Mouse (Mus musculus) ES-Bruce4 (cell line): ENCODE results near the gene Csad. TPM values are rescaled to one million over a fixed set of nuclear protein-coding genes. Genes with fewer than 3 reads are reported as not detected.

Experiments
- H3K27ac ChIP-seq: 2 replicates; pipeline ENCODE4 v1.5.1; 2012; ENCODE audit warnings: low read length, inconsistent platforms; ENCODE audit not compliant: insufficient read depth
- H3K27me3 ChIP-seq: 2 replicates; pipeline ENCODE4 v1.6.1; 2012; ENCODE audit warnings: mild to moderate bottlenecking, low read length, inconsistent platforms; ENCODE audit not compliant: control insufficient read depth, poor library complexity, insufficient read depth, severe bottlenecking
- H3K36me3 ChIP-seq: 2 replicates; pipeline ENCODE4 v1.6.1; 2012; ENCODE audit warnings: inconsistent platforms, mild to moderate bottlenecking, low read length, moderate library complexity; ENCODE audit not compliant: control insufficient read depth, poor library complexity, insufficient read depth, severe bottlenecking
- H3K4me1 ChIP-seq: one replicate; pipeline ENCODE4 v1.8.1; 2011; ENCODE audit warnings: low read length; ENCODE audit not compliant: control insufficient read depth, insufficient read depth
- H3K4me3 ChIP-seq: 2 replicates; pipeline ENCODE4 v1.5.1; 2011; ENCODE audit warnings: low read depth, mild to moderate bottlenecking, low read length
- H3K9ac ChIP-seq: 2 replicates; pipeline ENCODE4 v1.6.1; 2012; ENCODE audit warnings: low read depth, mild to moderate bottlenecking, inconsistent platforms; ENCODE audit not compliant: poor library complexity, severe bottlenecking
- H3K9me3 ChIP-seq: replicated peaks from 2 replicates; pipeline ENCODE4 v1.6.1; 2012; ENCODE audit warnings: mild to moderate bottlenecking, low read length, inconsistent platforms; ENCODE audit not compliant: control insufficient read depth, poor library complexity, insufficient read depth, severe bottlenecking
- CTCF ChIP-seq: IDR thresholded peaks from one replicate; pipeline ENCODE4 v1.8.1; 2011; ENCODE audit warnings: low read depth, low read length
- EP300 ChIP-seq: IDR thresholded peaks from 2 replicates; pipeline ENCODE4 v1.6.1; 2011; ENCODE audit warnings: low read depth, low read length; ENCODE audit not compliant: insufficient read depth
- POLR2A ChIP-seq: IDR thresholded peaks from one replicate; pipeline ENCODE4 v1.8.1; 2011; ENCODE audit warnings: low read length; ENCODE audit not compliant: insufficient read depth
- polyA plus RNA-seq: library from polyadenylated mRNA; stranded (reverse); fragments of >200 nt; gene quantifications from 2 replicates; pipeline ENCODE4 v1.2.4, GENCODE M21; 2011; ENCODE audit warnings: low read depth; ENCODE audit not compliant: missing spikeins, insufficient read depth, insufficient read length

Gene Csad
- polyA plus RNA-seq, 1 experiment = 17.8 TPM

DNA sequence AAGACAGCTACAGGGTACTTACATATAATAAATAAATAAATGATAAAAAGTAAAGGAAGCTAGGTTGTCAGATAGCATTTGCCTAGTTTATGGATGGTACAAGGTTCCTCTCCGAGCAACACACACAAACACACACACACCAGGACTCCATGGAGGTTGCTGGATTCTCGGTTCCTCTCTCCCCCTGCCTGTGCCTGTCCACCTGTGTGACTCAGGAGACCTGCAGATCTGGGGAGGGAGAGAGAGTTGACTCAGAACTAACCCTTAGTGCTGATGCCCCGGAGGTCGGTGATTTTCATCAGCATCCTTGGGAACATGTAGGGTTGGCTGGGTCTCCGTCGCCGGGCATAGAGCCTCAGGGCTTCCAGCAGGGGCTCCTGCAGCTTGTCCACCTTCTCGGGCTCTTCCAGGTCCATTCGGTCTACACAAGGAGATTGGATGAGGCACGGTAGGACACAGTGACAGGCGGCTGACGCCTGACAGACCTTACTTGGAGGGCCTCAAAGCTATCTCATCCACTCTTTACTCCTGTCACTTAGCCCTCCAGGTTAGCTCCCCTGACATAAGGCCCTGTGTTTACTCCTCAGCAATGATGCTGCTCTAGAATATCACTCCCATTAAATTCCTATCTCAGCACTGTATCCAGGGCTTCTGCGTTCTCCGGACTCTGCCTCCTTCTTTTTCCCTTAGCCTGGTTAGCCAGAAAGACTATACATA is 34.2 kb upstream of the Csad start:
- no peak overlapping the region for H3K4me3 ChIP-seq
- H3K4me1 ChIP-seq = peaks cover 10% of the 10 kb centered on the region
- H3K36me3 ChIP-seq = peaks cover 13% of the 10 kb centered on the region
- H3K9me3 ChIP-seq = no peaks in the 10 kb centered on the region
- no peaks in the 10 kb centered on the region for H3K27me3 ChIP-seq
- no peak for TF ChIP-seq CTCF
- no peak for TF ChIP-seq POLR2A
- TF ChIP-seq EP300 = no peak
- no peak overlapping the region for H3K9ac ChIP-seq
- H3K27ac ChIP-seq = 0 out of 2 replicates have a peak overlapping the region, but pooled peaks have one; percentile 10

DNA sequence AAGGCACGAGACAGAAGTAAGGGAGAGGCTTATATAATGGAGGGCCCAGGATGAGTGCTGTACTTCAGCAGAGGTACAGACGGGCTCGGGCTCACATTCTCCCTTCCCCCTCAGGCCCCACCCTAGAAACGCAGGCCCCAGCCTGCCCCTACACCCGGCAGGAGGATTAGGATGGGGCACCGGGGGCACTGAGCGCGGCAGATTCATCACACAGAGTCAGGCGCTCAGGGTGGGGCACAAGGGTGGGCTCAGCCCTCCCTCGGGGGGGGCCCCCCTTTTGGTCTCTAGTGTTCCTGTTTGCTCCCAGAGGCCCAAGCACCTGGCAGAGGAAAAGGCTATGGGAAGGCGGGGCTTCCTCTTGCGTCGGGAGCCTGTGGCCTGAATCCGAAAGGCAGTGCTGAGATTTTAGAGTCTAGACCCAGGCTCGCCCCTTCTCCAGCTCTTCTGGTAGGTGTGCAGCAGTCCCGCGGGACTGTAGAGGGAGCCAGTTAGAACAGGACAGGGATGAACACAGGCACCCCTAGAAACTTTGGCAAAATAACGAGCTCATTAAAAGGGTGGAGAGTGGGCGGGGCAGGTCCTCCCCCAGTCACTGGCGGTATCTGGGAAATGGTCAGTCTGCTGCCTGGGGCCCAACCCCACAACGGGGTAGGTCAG is 31.0 kb upstream of the Csad start:
- peak overlapping the region; percentile 26 for H3K9ac ChIP-seq
- H3K4me3 ChIP-seq = peak overlapping the region; percentile 36
- H3K36me3 ChIP-seq = peaks cover 13% of the 10 kb centered on the region

DNA sequence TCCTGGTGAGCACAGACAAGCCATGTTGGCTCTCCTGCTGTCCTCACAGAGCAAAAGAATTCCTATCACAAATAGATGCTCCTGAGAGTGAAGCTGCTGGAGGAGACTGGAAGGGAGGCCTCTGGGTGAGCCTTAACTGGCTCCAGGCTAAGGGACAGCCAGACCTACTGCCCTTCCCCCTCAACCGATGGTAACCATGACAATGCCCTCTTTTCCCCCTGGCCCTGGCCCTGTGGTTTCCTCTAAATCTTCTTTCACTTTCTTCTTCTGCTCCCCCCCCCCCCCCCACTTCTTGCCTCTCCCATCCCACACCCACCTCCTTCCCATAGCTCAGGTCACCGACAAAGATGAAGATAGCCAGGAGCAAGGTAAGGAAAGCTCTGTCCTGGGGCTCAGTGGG is 29.4 kb upstream of the Csad start:
- no peak overlapping the region for H3K9ac ChIP-seq
- TF ChIP-seq POLR2A = no peak
- TF ChIP-seq EP300 = 0 out of 2 replicates have a peak, but pooled peaks have one; percentile 26
- peaks cover 11% of the 10 kb centered on the region for H3K4me1 ChIP-seq
- H3K9me3 ChIP-seq = no peaks in the 10 kb centered on the region
- no peaks in the 10 kb centered on the region for H3K27me3 ChIP-seq
- peak overlapping the region; percentile 86; the same call in 1 of the 2 replicates for H3K27ac ChIP-seq
- no peak overlapping the region for H3K4me3 ChIP-seq
- H3K36me3 ChIP-seq = peaks cover 13% of the 10 kb centered on the region

More for the DNA sequence above, 31.0 kb upstream of the Csad start:
- Histone ChIP-seq H3K9me3 (no peaks in the 10 kb centered on the region), H3K27me3 (no peaks in the 10 kb centered on the region), H3K27ac (peak overlapping the region; percentile 86), H3K4me1 (peaks cover 11% of the 10 kb centered on the region)
- no peak for TF ChIP-seq CTCF
- TF ChIP-seq EP300 = peak; percentile 64; the same call in 1 of the 2 replicates

- no peaks in the 10 kb centered on the region for H3K9me3 ChIP-seq
- TF ChIP-seq POLR2A (no peak), CTCF (no peak)
- no peak overlapping the region for H3K9ac ChIP-seq
- peaks cover 6% of the 10 kb centered on the region for H3K36me3 ChIP-seq
- no peaks in the 10 kb centered on the region for H3K27me3 ChIP-seq
- peaks cover 11% of the 10 kb centered on the region for H3K4me1 ChIP-seq
- H3K27ac ChIP-seq = no peak overlapping the region
- H3K4me3 ChIP-seq = no peak overlapping the region
Measured at GRCm38 (mm10) chr15:102232764-102233163, 28.2 kb upstream of the Csad start.

GRCm38 (mm10) chr15:102231748-102232147 is 27.2 kb upstream of the Csad start, which contains the start of gene Itgb7:
Itgb7 (minus strand) TSS chr15:102231944.
- peak within 1 kb of the TSS; percentile 44; the same call in 1 of the 2 replicates for H3K27ac ChIP-seq
- no peaks in the 10 kb centered on the region for H3K9me3 ChIP-seq
- peaks cover 11% of the 10 kb centered on the region for H3K4me1 ChIP-seq
- H3K4me3 ChIP-seq = peak within 1 kb of the TSS; percentile 5
- no peak for TF ChIP-seq CTCF
- TF ChIP-seq EP300 = peak; percentile 96
- TF ChIP-seq POLR2A = no peak
- no peaks in the 10 kb centered on the region for H3K36me3 ChIP-seq
- H3K27me3 ChIP-seq = no peaks in the 10 kb centered on the region
- 0 out of 2 replicates have a peak within 1 kb of the TSS, but pooled peaks have one; percentile 3 for H3K9ac ChIP-seq
